Mouse (Mus musculus) liver, embryonic 14.5 days (tissue): ENCODE data around the gene Ifna15.

Experiments used
- CTCF ChIP-seq: IDR thresholded peaks from 2 replicates; pipeline ENCODE4 v1.5.1; 2016; ENCODE audit warnings: antibody characterized with exemption, low read depth, control low read depth
- EP300 ChIP-seq: IDR thresholded peaks from 2 replicates; pipeline ENCODE4 v1.6.1; 2016; ENCODE audit warnings: antibody characterized with exemption, low read depth

- TF ChIP-seq CTCF (no peak), EP300 (no peak)
Measured at GRCm38 (mm10) chr4:88515250-88515649, 42.8 kb downstream of the Ifna15 start.
